Mouse (Mus musculus) frontal cortex, postnatal 36 days (tissue): ENCODE data around the gene Rabepk.
"Not testable (repeated sequence)": the region's sequence is repeated elsewhere in the genome, so short reads cannot be mapped to it uniquely, and the experiment has no call there.

ENCODE experiments used
- DNase-seq, 2 experiments: peaks; one replicate each; pipeline ENCODE4 v3.0.0; 2022; ENCODE audit warnings: low spot score in 2 of 2

Rabepk gene

DNA sequence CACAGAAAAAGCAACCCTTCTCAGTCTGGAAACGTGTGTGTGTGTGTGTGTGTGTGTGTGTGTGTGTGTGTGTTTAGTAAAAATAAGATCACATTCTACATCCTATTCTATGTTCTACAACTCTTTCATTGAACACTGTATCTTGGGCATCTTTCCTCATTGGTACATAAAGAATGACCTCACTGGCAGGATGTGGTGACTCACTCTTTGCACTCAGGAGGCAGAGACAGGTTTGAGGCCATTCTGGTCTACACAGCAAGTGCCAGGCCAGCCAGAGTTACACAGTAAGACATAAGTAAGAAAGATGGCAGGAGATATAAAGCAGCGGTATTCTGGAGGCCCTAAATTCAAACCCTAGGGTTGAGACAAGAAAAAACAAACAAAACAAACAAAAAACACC lies 36.8 kb downstream of the Rabepk start:
- no peak for DNase-seq

DNA sequence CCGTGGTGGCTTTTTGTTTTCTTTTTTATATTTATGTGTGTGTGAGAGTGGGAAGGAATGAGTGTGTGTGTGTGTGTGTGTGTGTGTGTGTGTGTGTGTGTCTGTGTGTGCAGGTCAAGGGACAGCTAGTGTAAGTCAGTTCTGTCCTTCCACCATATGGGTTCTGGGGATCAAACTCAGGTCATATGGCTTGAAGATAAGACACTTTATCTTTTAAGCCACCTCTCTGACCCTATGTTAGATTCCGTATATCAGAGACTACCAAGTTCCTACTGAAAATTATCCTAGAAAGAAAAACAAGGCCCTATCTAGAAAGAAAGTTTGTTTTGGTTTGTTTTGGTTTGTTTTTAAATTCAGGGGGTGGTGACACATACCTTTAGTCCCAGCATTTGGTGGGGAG lies 37.5 kb downstream of the Rabepk start:
- DNase-seq = no peak

DNA sequence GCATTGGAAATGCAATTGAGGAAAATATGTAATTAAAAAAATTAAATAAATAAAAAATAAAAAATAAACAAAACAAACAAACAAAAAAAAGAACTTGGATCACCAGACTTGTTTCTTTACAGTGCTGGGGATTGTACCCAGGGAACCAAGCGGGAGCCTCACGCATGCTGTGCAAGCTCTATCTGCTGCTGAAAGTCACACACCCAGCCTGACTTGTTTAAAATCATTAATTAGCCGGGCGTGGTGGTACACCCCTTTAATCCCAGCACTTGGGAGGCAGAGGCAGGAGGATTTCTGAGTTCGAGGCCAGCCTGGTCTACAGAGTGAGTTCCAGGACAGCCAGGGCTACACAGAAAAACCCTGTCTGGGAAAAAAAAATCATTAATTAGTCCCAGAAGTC lies 38.4 kb downstream of the Rabepk start:
- DNase-seq = not testable (repeated sequence)

DNA sequence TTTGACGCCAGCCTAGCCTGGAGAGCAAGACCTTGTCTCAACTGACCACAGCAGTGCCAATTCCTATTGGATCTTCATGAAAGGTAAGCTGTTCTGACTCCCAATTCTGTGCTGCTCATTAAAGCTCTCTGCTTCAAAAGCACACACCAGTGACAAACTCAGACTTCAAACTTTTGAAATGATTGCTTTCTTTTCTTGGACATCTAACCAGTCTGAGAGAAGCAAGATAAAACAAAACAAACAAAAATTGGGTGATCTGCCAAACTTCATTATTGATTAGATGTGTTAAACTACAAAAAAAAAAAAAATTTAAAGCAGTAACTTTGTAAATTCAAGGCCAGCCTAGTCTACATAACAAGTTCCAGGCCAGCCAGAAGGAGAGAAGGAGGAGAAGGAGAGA lies 42.4 kb downstream of the Rabepk start:
- no peak for DNase-seq

DNA sequence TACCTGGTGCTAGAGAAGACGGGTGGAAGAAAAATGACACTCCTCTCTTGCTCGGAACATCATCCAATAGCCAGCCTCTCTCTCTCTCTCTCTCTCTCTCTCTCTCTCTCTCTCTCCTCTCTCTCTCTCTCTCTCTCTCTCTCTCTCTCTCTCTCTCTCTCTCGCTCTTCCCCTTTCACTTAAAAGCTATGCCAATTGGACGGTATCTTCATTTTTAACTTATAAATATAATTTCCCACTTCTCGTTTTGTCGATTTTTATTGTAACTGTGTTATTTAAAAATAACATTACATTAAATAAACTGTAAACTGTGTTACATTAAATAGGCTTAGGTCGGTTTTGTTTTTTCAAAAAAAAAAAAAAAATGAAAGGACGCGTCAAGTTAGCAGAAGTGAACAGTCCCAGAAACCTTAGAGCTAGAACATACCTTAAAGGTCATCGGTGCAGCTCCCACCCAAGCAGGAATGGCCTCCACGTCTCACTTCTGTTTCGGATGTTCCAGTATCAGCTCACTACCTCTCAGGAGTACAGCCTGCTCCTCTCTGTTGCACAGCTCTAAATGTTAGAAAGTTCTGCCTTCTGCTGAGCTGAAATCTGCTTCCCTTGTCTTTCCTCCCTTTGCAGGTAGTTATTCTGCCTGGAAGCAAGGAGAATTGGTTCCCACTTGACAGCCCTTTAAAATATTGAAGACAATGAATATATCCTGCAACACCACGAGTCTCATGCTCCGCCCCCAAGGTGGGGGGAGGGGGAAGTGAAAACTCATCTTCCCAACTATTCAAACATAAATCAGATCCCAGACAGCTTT lies 45.0 kb downstream of the Rabepk start, which contains the start of gene Gapvd1:
Gene Gapvd1, minus strand, starts transcription at position 682 of the 808 bp plus-strand sequence.
- peak in 1 of 2 experiments; percentile 13 for DNase-seq

DNA sequence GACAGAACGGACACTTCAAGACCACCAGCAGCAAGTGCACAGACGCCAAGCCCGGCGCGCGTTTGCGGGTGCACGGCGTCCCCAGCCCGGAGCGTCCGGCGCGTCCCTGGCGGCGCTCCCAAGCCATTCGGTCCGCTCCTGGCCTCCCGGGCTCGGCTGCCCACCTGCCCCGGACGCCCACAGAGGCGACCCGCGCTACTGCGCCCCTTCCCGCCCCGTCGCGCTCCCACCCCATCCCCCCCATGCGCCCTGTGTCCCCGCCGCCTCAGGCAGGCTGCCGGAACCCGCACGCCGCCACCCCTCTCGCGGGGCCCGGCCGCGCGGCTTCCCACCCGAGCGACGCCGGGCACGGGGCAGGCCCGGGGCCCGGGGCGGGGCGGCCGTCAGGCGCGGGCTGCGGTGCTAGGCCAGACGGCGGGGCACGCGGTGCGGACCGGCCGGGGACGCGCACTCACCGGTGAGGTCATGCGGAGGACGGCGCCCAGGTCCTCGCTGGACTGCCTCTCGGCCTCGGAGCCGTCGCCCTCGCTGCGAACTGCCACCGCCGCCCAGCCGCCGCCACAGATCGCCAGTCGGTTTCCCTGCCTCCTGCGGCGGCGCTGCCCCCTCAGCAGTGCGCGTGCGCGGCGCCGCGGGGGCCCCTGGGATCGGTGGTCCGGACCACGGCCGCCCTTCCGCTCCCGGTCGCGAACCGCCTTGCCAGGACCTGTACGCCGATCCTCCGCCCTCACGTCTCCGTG lies 45.7 kb downstream of the Rabepk start:
- DNase-seq = peak; percentile 71 to 80

DNA sequence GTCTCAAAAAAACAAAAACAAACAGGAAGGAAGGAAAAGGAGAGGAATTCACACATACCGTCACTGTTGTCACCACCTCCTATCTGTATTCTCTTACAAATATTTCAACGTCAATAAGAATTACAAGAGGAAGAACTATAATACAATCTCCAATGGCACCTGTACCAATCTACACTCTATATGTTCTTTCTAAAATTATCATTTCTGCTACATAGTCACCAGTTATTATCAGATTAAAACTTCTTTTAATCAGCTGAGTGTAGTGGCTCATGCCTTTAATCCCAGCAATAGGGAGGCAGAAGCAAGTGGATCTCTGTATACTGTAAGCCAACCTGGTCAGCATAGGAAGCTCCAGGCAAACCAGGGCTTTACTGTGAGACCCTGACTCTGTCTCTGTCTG lies 49.5 kb downstream of the Rabepk start:
- DNase-seq = no peak

DNA sequence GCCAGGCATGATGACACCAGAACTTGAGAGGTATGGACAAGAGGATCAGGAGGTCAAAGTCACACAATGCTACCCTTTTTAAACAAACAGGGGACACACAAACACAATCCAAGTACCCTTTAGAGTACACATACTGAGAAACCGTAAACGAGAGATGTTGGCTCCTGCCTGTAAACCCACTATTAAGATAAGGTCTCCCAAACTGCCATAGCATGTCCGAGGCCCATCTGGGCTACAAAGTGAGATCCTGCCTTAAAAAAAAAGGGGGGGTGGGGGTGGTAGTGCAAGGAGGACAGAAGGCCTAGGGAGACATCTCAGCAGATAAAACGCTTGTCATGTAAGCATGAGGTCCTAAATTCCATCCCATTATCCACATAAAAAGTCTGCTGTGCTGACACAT lies 51.2 kb downstream of the Rabepk start:
- DNase-seq = no peak

DNA sequence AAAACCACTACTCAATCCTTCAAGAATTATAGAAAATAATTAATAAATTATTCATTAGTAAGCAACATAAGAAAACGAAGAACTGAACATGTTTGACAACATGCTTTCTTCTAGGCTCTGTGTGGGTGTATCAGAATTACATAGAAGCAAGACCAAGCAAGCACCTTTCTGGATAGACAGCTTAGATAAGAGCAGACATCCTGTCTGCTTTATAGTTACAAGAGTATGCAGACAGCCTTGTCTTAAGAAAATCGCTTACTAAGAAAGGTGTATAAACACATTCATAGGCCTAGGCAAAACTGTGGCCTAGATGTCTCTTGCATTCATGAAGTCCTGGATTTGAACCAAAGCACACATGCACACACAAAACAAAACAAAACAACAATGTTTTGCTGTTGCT lies 54.0 kb downstream of the Rabepk start:
- no peak for DNase-seq

GRCm38 (mm10) chr2:34744476-34744875 lies 55.2 kb downstream of the Rabepk start:
- no peak for DNase-seq

GRCm38 (mm10) chr2:34742675-34743074 lies 57.0 kb downstream of the Rabepk start:
- DNase-seq = no peak

DNA sequence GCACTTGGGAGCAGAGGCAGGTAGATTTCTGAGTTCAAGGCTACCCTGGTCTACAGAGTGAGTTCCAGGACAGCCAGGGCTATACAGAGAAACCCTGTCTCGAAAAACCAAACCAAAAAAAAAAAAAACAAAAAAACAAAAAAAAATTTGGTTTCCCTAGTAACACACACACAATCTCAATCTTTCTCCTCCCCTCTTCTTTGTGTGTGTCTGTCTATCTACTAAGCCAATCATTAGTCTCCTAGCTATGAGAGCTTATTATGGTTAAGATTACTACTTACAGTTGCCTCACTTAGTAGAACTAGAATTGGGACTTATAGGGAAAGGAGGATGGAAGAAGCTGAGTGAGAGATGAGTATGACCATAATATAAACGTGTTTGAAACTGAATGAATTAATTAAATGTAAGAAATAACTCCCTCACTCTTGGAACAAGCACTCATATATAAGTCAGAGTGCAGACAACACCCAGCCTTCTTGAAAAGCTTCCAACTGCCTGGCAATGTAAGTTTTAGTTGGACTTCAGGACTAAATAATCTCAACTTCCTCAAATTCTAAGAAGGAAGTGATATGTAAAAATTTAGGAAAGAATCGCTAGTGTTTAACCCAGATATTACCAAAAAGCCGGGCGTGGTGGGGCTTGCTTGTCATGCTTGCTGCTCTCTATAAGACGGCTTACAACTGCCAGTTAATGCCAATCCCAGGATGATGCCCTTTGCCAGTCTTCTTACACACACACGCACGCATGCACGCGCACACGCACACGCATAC lies 58.1 kb downstream of the Rabepk start:
- DNase-seq = no peak

- no peak for DNase-seq
Measured at GRCm38 (mm10) chr2:34739684-34740391, 59.9 kb downstream of the Rabepk start.

DNA sequence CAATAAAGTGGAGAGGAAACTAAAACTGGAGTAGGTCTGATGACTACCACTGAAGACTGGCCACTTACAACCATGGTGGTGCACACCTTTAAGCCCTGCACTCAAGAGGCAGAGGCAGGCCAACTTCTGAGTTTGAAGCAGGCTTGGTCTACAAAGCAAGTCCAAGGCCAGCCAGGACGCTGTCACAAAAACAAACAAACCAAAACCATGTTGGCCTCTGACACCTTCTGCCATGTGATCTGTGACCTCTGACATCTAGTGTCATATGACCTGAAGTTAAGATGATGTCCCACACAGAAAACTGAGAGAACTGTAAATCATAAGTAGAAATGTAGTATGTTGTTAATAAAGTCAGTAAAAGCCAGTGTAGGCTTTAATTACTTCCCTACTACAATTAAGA lies 61.8 kb downstream of the Rabepk start:
- DNase-seq = no peak

DNA sequence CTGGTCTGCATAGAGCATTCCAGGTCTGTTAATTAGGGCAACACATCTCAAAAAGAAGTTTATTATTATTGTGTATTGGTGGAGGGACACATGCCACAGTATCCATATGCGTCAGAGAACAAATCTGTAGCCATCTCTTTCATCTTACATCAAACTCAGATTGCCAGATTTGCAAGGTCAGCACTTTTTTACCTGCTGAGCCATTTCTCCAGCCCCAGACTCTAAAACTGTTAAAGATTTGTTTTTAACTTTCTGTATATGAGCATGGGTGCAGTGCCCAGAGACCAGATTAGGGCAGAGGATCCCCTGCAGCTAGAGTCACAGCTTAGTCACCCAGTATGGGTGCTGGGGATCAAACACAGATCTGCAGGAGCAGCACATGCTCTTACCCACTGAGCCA lies 63.1 kb downstream of the Rabepk start:
- DNase-seq = no peak
